Mouse (Mus musculus): Measurements from ENCODE around the gene Grb10.

- TF ChIP-seq CTCF (IDR thresholded peaks at IDR 0.05; ENCODE audit: borderline replicate concordance, control insufficient read depth, extremely low read depth, insufficient read depth, low read length, poor library complexity) (no peak), POLR2A (IDR thresholded peaks at IDR 0.05; ENCODE audit: control insufficient read depth, extremely low read depth, insufficient read depth, low read length, poor library complexity) (no peak)
Observed at GRCm38 (mm10) chr11:11891832-11892231, 146.7 kb downstream of the Grb10 start.

Data from thymus, adult 2 months (tissue).